Mouse (Mus musculus) intestine, embryonic 15.5 days (tissue): Measurements from ENCODE around the gene Stk38l. TPM values are rescaled to one million over a fixed set of nuclear protein-coding genes. Genes with fewer than 3 reads are reported as not detected.
"Not testable (repeated sequence)": the region's sequence is repeated elsewhere in the genome, so short reads cannot be mapped to it uniquely, and the experiment has no call there.

ENCODE experiments used
- ATAC-seq: fragments of 200-750 bp; cut with Nextera tagmentation; 2 replicates; pipeline ENCODE4 v1.8.0; 2017; ENCODE audit warnings: moderate TSS enrichment, moderate library complexity
- H3K27ac ChIP-seq: fragments of 300-500 bp; sonication (generic); 2 replicates; pipeline ENCODE4 v1.5.1; 2015; ENCODE audit warnings: mild to moderate bottlenecking, inconsistent platforms
- H3K27me3 ChIP-seq: fragments of 300-500 bp; sonication (generic); replicated peaks from 2 replicates; pipeline ENCODE4 v1.6.1; 2015; ENCODE audit warnings: inconsistent platforms
- H3K36me3 ChIP-seq: fragments of 300-500 bp; sonication (generic); 2 replicates; pipeline ENCODE4 v1.6.1; 2015; ENCODE audit warnings: inconsistent platforms
- H3K4me1 ChIP-seq: fragments of 300-500 bp; sonication (generic); replicated peaks from 2 replicates; pipeline ENCODE4 v1.6.1; 2015; ENCODE audit warnings: inconsistent platforms
- H3K4me2 ChIP-seq: fragments of 300-500 bp; sonication (generic); replicated peaks from 2 replicates; pipeline ENCODE4 v1.6.1; 2015; ENCODE audit warnings: mild to moderate bottlenecking, inconsistent platforms
- H3K4me3 ChIP-seq: fragments of 300-500 bp; sonication (generic); replicated peaks from 2 replicates; pipeline ENCODE4 v1.5.1; 2015; ENCODE audit warnings: inconsistent platforms
- H3K9ac ChIP-seq: fragments of 300-500 bp; sonication (generic); 2 replicates; pipeline ENCODE4 v1.6.1; 2015; ENCODE audit warnings: inconsistent platforms
- H3K9me3 ChIP-seq: fragments of 300-500 bp; sonication (generic); 2 replicates; pipeline ENCODE4 v1.6.1; 2016; ENCODE audit warnings: inconsistent platforms
- WGBS: fragments of 180-500 bp; shearing (Covaris S2); methylation state at CpG from one replicate; pipeline ENCODE4 v1.1.7; 2015; 5-methylcytosine and 5-hydroxymethylcytosine counted together
- polyA plus RNA-seq: library from polyadenylated mRNA; unstranded; fragments of >200 nt; fragmentation: Nextera tagmentation; extraction: Ambion mirVana; gene quantifications from 2 replicates; pipeline ENCODE4 v1.2.1, GENCODE M21; 2015

The Stk38l gene
- polyA plus RNA-seq, 1 experiment from 2014 or later, result 18.8 TPM

DNA sequence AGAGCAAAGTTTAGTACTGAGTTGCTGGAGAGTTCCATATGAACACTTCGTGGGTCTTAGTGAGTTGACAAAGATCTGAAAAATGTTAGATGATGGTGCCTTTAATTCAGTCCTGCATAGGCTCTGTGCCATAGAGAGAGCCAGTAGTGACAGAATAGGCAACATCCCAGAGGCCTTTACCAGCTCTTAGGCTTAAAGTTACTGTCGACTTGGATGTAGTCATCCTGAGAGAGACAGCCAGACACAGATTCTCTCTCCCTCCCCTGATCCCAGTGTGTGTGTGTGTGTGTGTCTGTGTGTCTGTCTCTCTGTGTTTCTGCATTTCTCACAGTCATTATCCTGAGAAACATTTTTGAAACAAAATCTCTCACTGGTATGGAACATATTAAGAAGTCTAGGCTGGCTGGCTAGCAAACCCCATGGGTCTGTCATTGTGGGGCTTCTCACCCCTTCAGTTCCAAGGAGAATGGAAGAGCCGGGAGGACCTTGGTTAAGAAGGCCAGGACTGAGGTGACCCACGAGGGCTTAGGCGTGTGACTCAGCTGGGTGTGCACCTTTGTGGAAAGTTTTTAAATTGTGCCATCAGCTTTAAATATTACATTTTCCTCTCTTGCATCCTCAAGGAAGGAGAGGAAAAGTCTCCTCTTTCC is 17.3 kb downstream of the Stk38l start:
- Histone ChIP-seq H3K9ac (no peak overlapping the region), H3K27ac (no peak overlapping the region), H3K9me3 (no peaks in the 10 kb centered on the region), H3K36me3 (no peaks in the 10 kb centered on the region), H3K4me2 (no peak overlapping the region), H3K27me3 (no peaks in the 10 kb centered on the region), H3K4me1 (no peaks in the 10 kb centered on the region), H3K4me3 (no peak overlapping the region)
- WGBS, result 67% methylated on average over 5 of the region's 5 CpGs
- no peak for ATAC-seq

- H3K4me1 ChIP-seq, H3K9ac ChIP-seq, H3K4me3 ChIP-seq, H3K9me3 ChIP-seq, H3K27ac ChIP-seq, H3K4me2 ChIP-seq, H3K27me3 ChIP-seq, H3K36me3 ChIP-seq, ATAC-seq: not testable (repeated sequence)
- 94% methylated on average over 7 of the region's 7 CpGs for WGBS
Observed at GRCm38 (mm10) chr6:146744266-146744665, 19.5 kb downstream of the Stk38l start.

- no peaks in the 10 kb centered on the region for H3K27me3 ChIP-seq
- no peak overlapping the region for H3K27ac ChIP-seq
- no peak overlapping the region for H3K9ac ChIP-seq
- 83% methylated on average over 1 of the region's 1 CpGs for WGBS
- no peak overlapping the region for H3K4me3 ChIP-seq
- ATAC-seq, result no peak
- no peaks in the 10 kb centered on the region for H3K9me3 ChIP-seq
- no peak overlapping the region for H3K4me2 ChIP-seq
- H3K4me1 ChIP-seq, result no peaks in the 10 kb centered on the region
- no peaks in the 10 kb centered on the region for H3K36me3 ChIP-seq
Observed at GRCm38 (mm10) chr6:146745180-146745579, 20.4 kb downstream of the Stk38l start.

DNA sequence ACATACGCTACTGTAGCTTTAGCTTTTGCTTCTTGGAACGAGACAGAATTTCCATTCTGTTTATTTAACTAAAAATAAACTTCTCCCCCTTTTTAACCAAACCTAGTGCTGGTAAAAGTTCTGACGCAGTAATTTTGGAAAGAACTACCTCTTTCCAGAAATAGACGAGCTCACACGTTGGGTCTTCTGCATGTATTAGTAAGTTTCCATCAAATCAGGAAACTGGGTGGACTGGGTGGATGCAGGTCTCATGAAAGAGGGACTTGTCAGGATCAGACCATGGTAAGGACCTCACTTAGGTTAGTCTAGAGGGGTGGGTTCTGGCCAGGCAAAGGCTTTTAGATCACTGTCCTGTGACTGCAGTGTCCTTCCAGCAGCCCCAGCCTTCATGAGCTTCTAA is 21.8 kb downstream of the Stk38l start:
- WGBS, result 52% methylated on average over 5 of the region's 5 CpGs
- ATAC-seq, result no peak
- H3K9me3 ChIP-seq, result no peaks in the 10 kb centered on the region
- H3K9ac ChIP-seq, result no peak overlapping the region
- H3K36me3 ChIP-seq, result no peaks in the 10 kb centered on the region
- no peak overlapping the region for H3K4me3 ChIP-seq
- H3K27me3 ChIP-seq, result no peaks in the 10 kb centered on the region
- H3K4me1 ChIP-seq, result no peaks in the 10 kb centered on the region
- no peak overlapping the region for H3K27ac ChIP-seq
- H3K4me2 ChIP-seq, result no peak overlapping the region

- Histone ChIP-seq H3K4me3 (no peak overlapping the region), H3K27ac (no peak overlapping the region), H3K36me3 (no peaks in the 10 kb centered on the region), H3K27me3 (no peaks in the 10 kb centered on the region), H3K4me2 (no peak overlapping the region), H3K4me1 (no peaks in the 10 kb centered on the region), H3K9ac (no peak overlapping the region), H3K9me3 (no peaks in the 10 kb centered on the region)
- 0 out of 2 replicates have a peak, but pooled peaks have one; percentile 26 for ATAC-seq
Observed at GRCm38 (mm10) chr6:146747057-146747456, 22.3 kb downstream of the Stk38l start.

- H3K27me3 ChIP-seq, result no peaks in the 10 kb centered on the region
- no peak overlapping the region for H3K4me3 ChIP-seq
- 76% methylated on average over 1 of the region's 1 CpGs for WGBS
- no peak overlapping the region for H3K9ac ChIP-seq
- H3K4me2 ChIP-seq, result no peak overlapping the region
- no peaks in the 10 kb centered on the region for H3K9me3 ChIP-seq
- ATAC-seq, result no peak
- no peaks in the 10 kb centered on the region for H3K36me3 ChIP-seq
- H3K27ac ChIP-seq, result no peak overlapping the region
- H3K4me1 ChIP-seq, result no peaks in the 10 kb centered on the region
Observed at GRCm38 (mm10) chr6:146748271-146748670, 23.5 kb downstream of the Stk38l start.

DNA sequence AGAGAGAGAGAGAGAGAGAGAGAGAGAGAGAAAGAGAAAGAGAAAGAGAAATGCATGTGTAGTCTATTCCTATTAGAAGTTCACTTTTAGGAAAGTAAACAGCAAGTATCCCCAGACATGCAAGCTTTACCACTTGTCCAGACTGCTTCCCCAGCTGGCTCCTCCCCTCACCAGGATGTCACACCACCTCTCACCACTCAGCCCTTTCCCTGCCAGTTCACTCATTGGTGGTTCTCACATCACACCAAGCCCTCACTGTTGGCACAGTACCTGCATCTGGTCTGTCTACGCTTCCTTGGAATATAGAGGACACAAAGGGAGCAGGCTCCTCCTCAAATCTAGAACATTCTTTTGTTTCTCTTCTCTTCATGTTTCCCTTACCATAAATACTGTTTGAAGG is 26.9 kb downstream of the Stk38l start:
- H3K9ac ChIP-seq, result no peak overlapping the region
- no peak overlapping the region for H3K4me2 ChIP-seq
- peak; percentile 76 for ATAC-seq
- H3K36me3 ChIP-seq, result no peaks in the 10 kb centered on the region
- H3K27me3 ChIP-seq, result no peaks in the 10 kb centered on the region
- H3K27ac ChIP-seq, result no peak overlapping the region
- 41% methylated on average over 1 of the region's 1 CpGs for WGBS
- peaks cover 5% of the 10 kb centered on the region; the same call in 1 of the 2 replicates for H3K4me1 ChIP-seq
- H3K9me3 ChIP-seq, result no peaks in the 10 kb centered on the region
- H3K4me3 ChIP-seq, result no peak overlapping the region

- ATAC-seq, result no peak
- H3K9ac ChIP-seq, result no peak overlapping the region
- no peak overlapping the region for H3K4me2 ChIP-seq
- no peaks in the 10 kb centered on the region for H3K27me3 ChIP-seq
- peaks cover 5% of the 10 kb centered on the region; the same call in 1 of the 2 replicates for H3K4me1 ChIP-seq
- H3K27ac ChIP-seq, result no peak overlapping the region
- H3K36me3 ChIP-seq, result no peaks in the 10 kb centered on the region
- H3K9me3 ChIP-seq, result no peaks in the 10 kb centered on the region
- WGBS, result 87% methylated on average over 2 of the region's 2 CpGs
- H3K4me3 ChIP-seq, result no peak overlapping the region
Observed at GRCm38 (mm10) chr6:146752178-146752577, 27.4 kb downstream of the Stk38l start.

- Histone ChIP-seq H3K36me3 (no peaks in the 10 kb centered on the region), H3K4me1 (peaks cover 5% of the 10 kb centered on the region; the same call in 1 of the 2 replicates), H3K4me2 (no peak overlapping the region), H3K9me3 (no peaks in the 10 kb centered on the region), H3K4me3 (no peak overlapping the region), H3K27me3 (no peaks in the 10 kb centered on the region), H3K27ac (no peak overlapping the region), H3K9ac (no peak overlapping the region)
- no peak for ATAC-seq
- 69% methylated on average over 1 of the region's 1 CpGs for WGBS
Observed at GRCm38 (mm10) chr6:146752612-146753011, 27.8 kb downstream of the Stk38l start.

GRCm38 (mm10) chr6:146753560-146754160 is 28.9 kb downstream of the Stk38l start:
- H3K4me3 ChIP-seq, result no peak overlapping the region
- no peak overlapping the region for H3K27ac ChIP-seq
- H3K9me3 ChIP-seq, result no peaks in the 10 kb centered on the region
- 47% methylated on average over 2 of the region's 2 CpGs for WGBS
- ATAC-seq, result no peak
- H3K4me1 ChIP-seq, result peaks cover 5% of the 10 kb centered on the region; the same call in 1 of the 2 replicates
- H3K27me3 ChIP-seq, result no peaks in the 10 kb centered on the region
- H3K9ac ChIP-seq, result no peak overlapping the region
- no peak overlapping the region for H3K4me2 ChIP-seq
- H3K36me3 ChIP-seq, result no peaks in the 10 kb centered on the region

DNA sequence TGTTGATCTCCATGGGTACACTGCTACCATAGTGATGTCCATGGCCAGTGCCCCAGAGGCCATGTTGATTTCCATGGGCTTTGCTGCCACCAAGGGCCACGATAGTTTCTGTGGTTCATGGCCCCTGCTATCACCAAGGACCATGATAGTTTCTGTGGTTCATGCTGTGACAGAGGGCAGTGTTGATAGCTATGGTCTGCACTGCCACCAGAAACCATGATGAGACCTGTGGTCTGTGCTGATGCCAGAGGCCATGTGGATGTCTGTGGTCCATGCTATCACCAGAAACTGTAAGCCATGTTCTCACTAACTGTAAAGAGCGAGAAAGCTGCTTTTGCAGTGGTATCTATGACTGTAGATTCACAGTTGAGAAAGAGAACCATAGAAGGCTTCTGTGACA is 30.3 kb downstream of the Stk38l start:
- Histone ChIP-seq H3K36me3 (no peaks in the 10 kb centered on the region), H3K9me3 (no peaks in the 10 kb centered on the region), H3K4me1 (peaks cover 5% of the 10 kb centered on the region; the same call in 1 of the 2 replicates), H3K4me2 (no peak overlapping the region), H3K27ac (no peak overlapping the region), H3K9ac (no peak overlapping the region), H3K27me3 (no peaks in the 10 kb centered on the region), H3K4me3 (no peak overlapping the region)
- ATAC-seq, result no peak
- WGBS, result 91% methylated on average over 2 of the region's 2 CpGs

GRCm38 (mm10) chr6:146755679-146756078 is 30.9 kb downstream of the Stk38l start:
- Histone ChIP-seq H3K36me3 (no peaks in the 10 kb centered on the region), H3K27ac (no peak overlapping the region), H3K9me3 (no peaks in the 10 kb centered on the region), H3K9ac (no peak overlapping the region), H3K4me2 (no peak overlapping the region), H3K4me3 (no peak overlapping the region), H3K27me3 (no peaks in the 10 kb centered on the region), H3K4me1 (peaks cover 5% of the 10 kb centered on the region; the same call in 1 of the 2 replicates)
- no peak for ATAC-seq
- 93% methylated on average over 4 of the region's 4 CpGs for WGBS

- Histone ChIP-seq H3K27ac (no peak overlapping the region), H3K4me2 (no peak overlapping the region), H3K4me3 (no peak overlapping the region), H3K36me3 (no peaks in the 10 kb centered on the region), H3K9ac (no peak overlapping the region), H3K27me3 (no peaks in the 10 kb centered on the region), H3K9me3 (no peaks in the 10 kb centered on the region), H3K4me1 (peaks cover under 1% of the 10 kb centered on the region; the same call in 1 of the 2 replicates)
- 99% methylated on average over 2 of the region's 2 CpGs for WGBS
- ATAC-seq, result no peak
Observed at GRCm38 (mm10) chr6:146759027-146759426, 34.2 kb downstream of the Stk38l start.
